ENCODE assay signal across 23 mouse cellular contexts in genomic region chr16:13298991-13299390, GRCm38 (mm10). TPM values are rescaled to one million over a fixed set of nuclear protein-coding genes. Genes with fewer than 3 reads are reported as not detected.
DNase-seq lines count a peak whose midpoint lies in the region; ATAC-seq and TF ChIP-seq lines count a peak whose summit lies in the region.
"Had no signal": no experiment of that assay in that cellular context is flagged by ENCODE, and none has a peak within 500 bp of the region (broad histone marks: within the 10 kb centered on the region; RNA-seq: fewer than 3 reads in every experiment).

No protein-coding gene starts in this region.

- TF ChIP-seq EP300 in heart, adult 2 months (IDR thresholded peaks at IDR 0.05; ENCODE audit: insufficient read depth, low read depth, low read length): no peak

- peaks cover 14% of the 10 kb centered on the region for H3K36me3 ChIP-seq in heart, adult 2 months (ENCODE audit: control insufficient read depth, insufficient read depth, low read length)
- H3K36me3 ChIP-seq: forebrain, embryonic 12.5 days; hindbrain, embryonic 15.5 days; liver, embryonic 13.5 days; midbrain, embryonic 12.5 days had no signal

- DNase-seq in heart, adult 2 months: no peak
- no peak for DNase-seq in heart, postnatal 14 days
- peak; percentile 17 for DNase-seq in kidney, postnatal 14 days
- no peak for DNase-seq in kidney, adult 18-20 months
- DNase-seq in 416B (ENCODE audit: low read depth): peak; percentile 86
- no peak for DNase-seq in retina, embryonic 14.5 days (ENCODE audit: low spot score)
- DNase-seq in left cerebral cortex, adult 8-10 months (ENCODE audit: low spot score in 2 of 2): no peak
- DNase-seq: cerebellum, adult 11 months; cerebellum, adult 9-11 months; heart, postnatal 4 days; kidney, postnatal 25 days; layer of hippocampus, postnatal 36 days; liver, embryonic 13.5 days; lung, embryonic 14.5 days; thymus, adult 2 months had no signal

- intact Hi-C loops in heart, adult 2 months (cut with DNase I): no loop called here
- intact Hi-C loops in heart, postnatal 14 days (cut with DNase I): no loop called here

- no peaks in the 10 kb centered on the region for H3K27me3 ChIP-seq in heart, adult 2 months (ENCODE audit: control insufficient read depth, insufficient read depth, low read length)
- H3K27me3 ChIP-seq: forebrain, embryonic 12.5 days; heart, embryonic 12.5 days; hindbrain, embryonic 15.5 days; limb, embryonic 13.5 days; liver, embryonic 13.5 days; midbrain, embryonic 12.5 days had no signal

- WGBS in heart, adult 2 months: 28% methylated on average over 2 of the region's 2 CpGs

- peak overlapping the region; percentile 37 for H3K27ac ChIP-seq in heart, adult 2 months
- H3K27ac ChIP-seq: forebrain, embryonic 12.5 days; hindbrain, embryonic 15.5 days; limb, embryonic 13.5 days; liver, embryonic 13.5 days; midbrain, embryonic 12.5 days; stomach, postnatal 0 days had no signal

- H3K4me3 ChIP-seq in heart, adult 2 months: no peak overlapping the region
- H3K4me3 ChIP-seq: forebrain, embryonic 12.5 days; heart, embryonic 12.5 days; hindbrain, embryonic 15.5 days; limb, embryonic 13.5 days; liver, embryonic 13.5 days; midbrain, embryonic 12.5 days had no signal

- peaks cover 9% of the 10 kb centered on the region for H3K79me2 ChIP-seq in heart, adult 2 months (replicated peaks; ENCODE audit: control insufficient read depth, insufficient read depth, low read length)

- H3K9ac ChIP-seq in heart, adult 2 months (ENCODE audit: low read depth, low read length): 0 out of 2 replicates have a peak overlapping the region, but pooled peaks have one; percentile 33
- H3K9ac ChIP-seq: forebrain, embryonic 12.5 days; heart, embryonic 12.5 days; hindbrain, embryonic 15.5 days; limb, embryonic 13.5 days; liver, embryonic 13.5 days; lung, embryonic 14.5 days; midbrain, embryonic 12.5 days had no signal

- peak; percentile 65 for ATAC-seq in CD4-positive, CD25-positive, alpha-beta regulatory T cell, adult 4 months
- ATAC-seq: intestine, embryonic 16.5 days had no signal

- TF ChIP-seq POLR2A in heart, adult 2 months (IDR thresholded peaks at IDR 0.05; ENCODE audit: insufficient read depth, low read depth, low read length): no peak

- no peak for TF ChIP-seq CTCF in heart, adult 2 months (IDR thresholded peaks at IDR 0.05)

- H3K4me1 ChIP-seq in heart, adult 2 months (ENCODE audit: control insufficient read depth, insufficient read depth, low read length): peaks cover 20% of the 10 kb centered on the region
- H3K4me1 ChIP-seq: forebrain, embryonic 12.5 days; hindbrain, embryonic 15.5 days; limb, embryonic 13.5 days; liver, embryonic 13.5 days; midbrain, embryonic 12.5 days had no signal

RNA-seq across cellular contexts. Expression of gene Mrtfb, which starts 42.7 kb away (rescaled TPM):
- total RNA-seq in heart, adult 2 months (2021): 10 to 100 TPM; 24.9 to 27.1 TPM
- 8.3 and 10.3 TPM in 2 replicates for polyA plus RNA-seq in heart, adult 2 months (2012; rRNA removed)
- total RNA-seq in heart, postnatal 14 days (2021): 10 to 100 TPM; 36.2 to 36.5 TPM
- 10 to 100 TPM; 13.7 to 15.7 TPM for polyA plus RNA-seq in CD4-positive, CD25-positive, alpha-beta regulatory T cell, adult 4 months (2017; shearing (Covaris generic))
- 100 to 1,000 TPM; 168 to 192 (median 172) TPM for total RNA-seq in left cerebral cortex, adult 8-10 months (2022)

Comparison
In these comparisons a context has a peak if more than half of its experiments do, and no peak if none do; other contexts are left out.
1. DNase-seq: peak in kidney, postnatal 14 days (single experiment) and 416B (single experiment); none in heart, adult 2 months (0 of 2), heart, postnatal 14 days (0 of 2), kidney, adult 18-20 months (single experiment), retina, embryonic 14.5 days (single experiment) and left cerebral cortex, adult 8-10 months (0 of 2).
2. RNA of gene Mrtfb, which starts 42.7 kb away (total RNA-seq): 168 to 192 TPM in left cerebral cortex, adult 8-10 months; 36.2 to 36.5 TPM in heart, postnatal 14 days and 24.9 to 27.1 TPM in heart, adult 2 months; every median in the first group is over 4 times any median in the second.